Mouse (Mus musculus) small intestine, adult 2 months (tissue): ENCODE results near the gene Gm45837.

Source experiments
- CTCF ChIP-seq: fragments of 200-500 bp; IDR thresholded peaks from 2 replicates; pipeline ENCODE4 v1.5.1; 2012; ENCODE audit warnings: low read depth, mild to moderate bottlenecking, control low read depth, inconsistent platforms, low read length, moderate library complexity, mixed read lengths; ENCODE audit not compliant: insufficient replicate concordance, insufficient read length; ENCODE audit errors: extremely low read depth
- POLR2A ChIP-seq: fragments of 200-500 bp; IDR thresholded peaks from 2 replicates; pipeline ENCODE4 v1.6.1; 2012; ENCODE audit warnings: low read depth, mild to moderate bottlenecking, control low read depth, inconsistent platforms, low read length, moderate library complexity

DNA sequence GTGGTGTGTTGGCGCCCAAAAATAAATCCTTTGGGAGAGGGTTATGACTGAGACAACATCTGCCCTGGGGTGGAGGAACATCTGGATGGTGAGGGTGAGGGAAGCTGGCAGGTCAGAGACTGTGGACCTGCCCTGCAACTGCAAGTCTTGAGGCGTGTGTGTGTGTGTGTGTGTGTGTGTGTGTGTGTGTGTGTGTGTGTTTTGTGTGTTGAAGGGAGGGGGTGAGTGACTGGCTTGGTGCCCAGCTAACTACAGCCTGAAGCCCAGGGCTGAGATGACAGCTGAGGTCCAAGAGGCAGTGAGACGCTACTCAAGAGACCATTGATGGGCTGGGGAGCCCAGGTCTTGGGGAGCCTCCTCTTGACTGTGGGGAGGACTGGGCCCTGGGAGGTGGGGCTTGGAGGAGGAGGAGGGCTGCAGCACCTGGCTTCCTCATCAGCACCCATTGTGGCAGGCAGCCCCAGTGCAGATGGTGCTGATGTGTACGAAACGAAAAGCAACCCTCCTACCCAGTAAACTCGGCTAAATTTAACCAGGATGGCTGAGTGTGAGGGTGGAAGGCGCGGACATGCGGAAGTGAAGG lies 71.9 kb downstream of the Gm45837 start:
- TF ChIP-seq CTCF: no peak
- no peak for TF ChIP-seq POLR2A
